Mouse (Mus musculus) small intestine, adult 2 months (tissue): ENCODE data around the gene Rpa2.

ENCODE experiments used
- CTCF ChIP-seq: fragments of 200-500 bp; IDR thresholded peaks from 2 replicates; pipeline ENCODE4 v1.5.1; 2012; ENCODE audit warnings: low read depth, mild to moderate bottlenecking, control low read depth, inconsistent platforms, low read length, moderate library complexity, mixed read lengths; ENCODE audit not compliant: insufficient replicate concordance, insufficient read length; ENCODE audit errors: extremely low read depth
- POLR2A ChIP-seq: fragments of 200-500 bp; IDR thresholded peaks from 2 replicates; pipeline ENCODE4 v1.6.1; 2012; ENCODE audit warnings: low read depth, mild to moderate bottlenecking, control low read depth, inconsistent platforms, low read length, moderate library complexity

DNA sequence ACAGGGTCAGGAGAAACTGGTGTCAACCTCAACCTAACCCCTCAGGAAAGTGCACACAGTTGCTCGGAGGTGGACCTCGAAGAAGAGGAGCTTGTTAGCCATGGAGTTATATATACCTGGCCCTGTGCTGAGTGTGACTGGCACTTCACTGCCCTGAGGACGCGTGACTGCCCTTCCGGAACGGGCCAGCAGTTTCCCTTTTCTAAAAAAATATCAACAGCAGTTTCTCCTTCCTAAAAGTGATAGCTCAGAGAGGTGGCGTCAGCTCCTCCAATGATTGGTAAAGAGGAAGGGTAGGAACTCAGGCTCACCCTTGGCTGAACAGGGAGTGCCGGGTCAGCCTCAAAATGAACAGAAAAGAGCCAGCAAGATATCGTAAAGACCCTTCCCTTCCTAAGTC, 25.9 kb downstream of the Rpa2 start:
- TF ChIP-seq CTCF = no peak
- no peak for TF ChIP-seq POLR2A
